Mouse (Mus musculus) regulatory T cell (primary cell): ENCODE measurements at regions not wholly inside any gene's neighbourhood (a gene's known extent, or its start where the extent isn't known, plus 50 kb on each side); places are given as distances from the start of the nearest gene placed in this dataset.
"Not testable (repeated sequence)": the region's sequence is repeated elsewhere in the genome, so short reads cannot be mapped to it uniquely, and the experiment has no call there.

Experiments
- in situ Hi-C: fragments of 300-600 bp; cut with MboI, MseI; formaldehyde crosslinking; loops from one replicate; pipeline ENCODE4 v1.15.1; 2025; ENCODE audit warnings: high pct_unique_total_duplicates

DNA sequence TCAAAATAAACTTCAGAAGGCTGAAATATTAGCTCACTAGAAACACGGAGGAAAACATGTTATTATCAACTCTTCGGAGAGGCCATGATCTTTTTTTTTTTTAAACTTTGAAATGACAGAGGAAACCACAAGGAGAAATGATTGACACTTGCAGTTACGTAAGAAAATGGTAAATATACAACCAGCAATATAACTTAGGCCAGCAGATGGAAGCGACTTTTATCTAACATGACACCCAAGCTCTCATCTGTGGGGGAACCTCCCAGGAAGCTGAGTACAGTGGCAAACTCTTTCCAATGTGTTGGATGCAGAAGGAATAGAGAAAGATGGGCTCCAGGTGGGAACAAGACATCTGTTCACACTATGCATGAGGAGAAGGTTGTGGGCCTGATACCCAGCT lies 104.2 kb downstream of the Gm5426 start:
- in situ Hi-C loops, result loop anchor here (10.0 kb wide), 1 partner anchor 1074 kb away; no protein-coding TSS in a partner anchor

DNA sequence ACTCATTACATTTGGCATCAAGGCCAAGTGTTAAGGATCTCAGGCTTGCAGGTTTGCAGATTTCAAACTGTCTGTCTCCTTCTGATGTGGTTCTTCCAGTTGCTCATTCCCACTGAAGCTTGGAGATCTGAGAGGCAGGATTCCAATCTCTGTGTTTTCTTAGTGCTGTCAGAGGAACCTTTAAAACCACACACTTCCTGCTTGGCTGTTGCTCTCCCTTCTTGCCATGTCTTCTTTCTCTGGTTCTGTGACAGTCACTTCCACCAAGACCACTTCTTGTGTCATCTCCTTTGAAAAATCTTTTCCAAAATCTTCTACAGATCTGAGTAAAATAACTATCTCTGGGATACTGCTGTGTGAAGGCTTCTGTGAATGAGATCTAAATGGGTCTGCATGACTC lies 117.3 kb downstream of the Gm5426 start:
- in situ Hi-C loops, result no loop called here

DNA sequence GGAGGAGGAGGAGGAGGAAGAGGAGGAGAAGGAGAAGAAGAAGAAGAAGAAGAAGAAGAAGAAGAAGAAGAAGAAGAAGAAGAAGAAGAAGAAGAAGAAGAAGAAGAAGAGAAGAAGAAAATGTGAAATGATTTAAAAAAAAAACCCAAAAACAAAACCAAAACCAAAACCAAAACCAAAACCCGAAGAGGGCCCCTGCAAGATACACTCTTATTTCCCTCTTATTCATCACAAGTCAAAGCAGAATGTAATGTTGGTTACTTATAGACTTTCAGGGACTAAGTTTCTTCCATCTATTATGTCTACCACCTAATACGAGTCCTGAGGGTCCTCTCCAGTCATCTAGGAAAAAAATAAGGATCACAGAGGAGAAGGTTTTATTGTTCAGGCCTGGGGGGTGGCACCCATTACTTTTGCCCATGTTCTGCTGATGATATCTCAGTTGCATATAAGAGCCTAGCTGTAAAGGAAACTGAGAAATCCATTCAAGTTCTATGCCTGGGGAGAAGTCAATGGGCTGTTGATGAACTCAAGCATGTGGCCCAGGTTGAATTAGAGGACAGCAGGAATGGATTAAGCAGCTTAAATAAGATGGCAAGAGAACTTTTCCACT lies 118.0 kb downstream of the Gm5426 start:
- in situ Hi-C loops, result no loop called here

- in situ Hi-C loops, result no loop called here
Observed at GRCm38 (mm10) chr10:96257935-96258334, 121.5 kb downstream of the Gm5426 start.

DNA sequence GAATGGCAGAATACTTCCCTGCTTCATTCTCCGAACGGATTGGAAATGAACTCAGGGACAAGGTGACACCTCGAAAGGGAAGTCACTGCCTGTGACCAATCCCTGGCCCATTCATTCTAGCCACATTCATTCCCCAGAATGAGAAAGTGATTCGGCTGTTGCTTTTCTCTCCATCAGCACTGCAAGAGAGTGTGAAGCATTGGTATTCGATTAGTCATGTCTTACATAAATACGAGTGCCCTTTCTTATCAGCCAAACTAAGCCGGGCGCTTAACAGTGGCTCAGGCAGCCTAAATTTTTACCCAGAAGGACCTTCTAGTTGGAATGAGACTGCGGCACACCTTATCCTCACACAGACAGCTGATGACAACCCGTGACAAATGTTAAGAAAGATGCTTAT lies 122.8 kb downstream of the Gm5426 start:
- in situ Hi-C loops, result no loop called here

DNA sequence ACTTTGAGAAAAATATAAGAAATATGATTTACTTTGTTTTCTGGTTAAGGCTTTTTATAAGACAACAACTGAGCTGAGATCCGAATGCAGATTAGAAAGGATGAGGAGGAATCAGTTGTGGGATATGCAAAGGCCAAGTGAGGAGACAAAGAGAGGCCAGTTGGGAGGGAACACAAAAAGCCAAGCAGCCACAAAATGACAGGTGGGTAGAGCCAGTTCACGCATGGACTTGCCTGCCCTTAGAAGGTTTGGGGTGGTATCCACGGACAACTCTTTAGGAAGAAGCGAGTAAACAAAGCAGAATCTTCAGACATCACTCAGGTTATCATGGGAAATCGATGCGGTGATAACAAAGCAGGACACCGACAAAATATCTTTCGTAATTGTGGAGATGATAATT lies 123.2 kb downstream of the Gm5426 start:
- in situ Hi-C loops, result no loop called here

DNA sequence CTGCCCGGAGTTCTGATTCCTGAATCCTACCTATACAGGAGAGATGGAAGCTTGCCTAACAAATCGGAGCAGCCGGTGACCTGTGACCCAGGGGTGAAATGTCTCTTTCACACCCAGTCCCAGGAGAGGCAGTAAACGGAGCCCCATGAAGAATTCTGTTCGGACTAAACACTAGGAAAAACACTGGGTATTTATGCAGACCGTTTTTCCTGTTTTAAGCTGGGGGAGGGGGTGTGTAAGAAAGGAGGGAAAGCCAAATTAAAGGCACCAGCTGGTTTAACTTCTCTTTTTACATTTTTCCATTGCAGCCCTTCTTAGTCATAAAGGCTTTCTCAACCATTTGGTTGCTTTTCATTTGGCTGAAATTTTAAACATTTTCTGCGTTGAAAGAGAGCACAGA lies 127.1 kb downstream of the Gm5426 start:
- in situ Hi-C loops, result no loop called here

DNA sequence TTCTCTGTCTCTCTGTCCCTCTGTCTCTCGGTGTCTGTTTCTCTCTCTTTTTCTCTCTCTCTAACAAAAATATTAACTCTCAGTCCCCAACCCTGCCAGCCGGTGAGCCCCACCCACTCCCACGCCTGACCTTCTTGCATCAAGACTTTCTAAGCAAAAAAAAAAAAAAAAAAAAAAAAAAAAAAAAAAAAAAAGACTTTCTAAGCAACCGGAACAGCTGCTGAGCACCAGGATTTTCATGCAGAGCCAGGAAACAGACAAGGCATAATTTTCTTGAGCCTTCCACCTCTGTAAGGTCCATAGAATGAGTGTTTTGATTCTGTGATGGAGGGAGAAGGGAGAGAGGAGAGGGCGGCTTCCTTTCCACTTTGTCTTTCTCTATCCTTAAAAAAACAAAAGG lies 128.0 kb downstream of the Gm5426 start:
- in situ Hi-C loops, result no loop called here

- in situ Hi-C loops, result no loop called here
Observed at GRCm38 (mm10) chr10:96264866-96265265, 128.5 kb downstream of the Gm5426 start.

GRCm38 (mm10) chr10:96266100-96266735 lies 129.8 kb downstream of the Gm5426 start:
- in situ Hi-C loops, result no loop called here

DNA sequence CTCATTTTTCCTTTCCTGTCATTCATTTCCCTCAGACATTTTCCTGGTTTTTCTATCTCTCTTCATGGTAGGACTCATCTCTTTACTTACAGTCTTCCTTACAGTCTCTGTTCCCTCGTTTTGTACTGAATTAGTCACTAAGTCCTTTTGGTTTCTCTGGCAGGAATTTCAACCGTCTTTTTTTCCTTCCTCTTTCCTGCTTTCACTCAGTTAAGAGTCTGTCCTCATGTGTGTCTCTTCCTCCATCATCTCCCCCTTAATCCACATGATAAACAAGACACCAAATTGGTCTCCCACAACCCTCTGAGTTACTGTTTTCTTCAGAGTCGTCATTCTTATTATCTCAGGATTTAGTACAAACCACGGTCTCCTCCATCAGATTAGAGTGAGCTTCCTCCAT lies 131.2 kb downstream of the Gm5426 start:
- in situ Hi-C loops, result no loop called here

DNA sequence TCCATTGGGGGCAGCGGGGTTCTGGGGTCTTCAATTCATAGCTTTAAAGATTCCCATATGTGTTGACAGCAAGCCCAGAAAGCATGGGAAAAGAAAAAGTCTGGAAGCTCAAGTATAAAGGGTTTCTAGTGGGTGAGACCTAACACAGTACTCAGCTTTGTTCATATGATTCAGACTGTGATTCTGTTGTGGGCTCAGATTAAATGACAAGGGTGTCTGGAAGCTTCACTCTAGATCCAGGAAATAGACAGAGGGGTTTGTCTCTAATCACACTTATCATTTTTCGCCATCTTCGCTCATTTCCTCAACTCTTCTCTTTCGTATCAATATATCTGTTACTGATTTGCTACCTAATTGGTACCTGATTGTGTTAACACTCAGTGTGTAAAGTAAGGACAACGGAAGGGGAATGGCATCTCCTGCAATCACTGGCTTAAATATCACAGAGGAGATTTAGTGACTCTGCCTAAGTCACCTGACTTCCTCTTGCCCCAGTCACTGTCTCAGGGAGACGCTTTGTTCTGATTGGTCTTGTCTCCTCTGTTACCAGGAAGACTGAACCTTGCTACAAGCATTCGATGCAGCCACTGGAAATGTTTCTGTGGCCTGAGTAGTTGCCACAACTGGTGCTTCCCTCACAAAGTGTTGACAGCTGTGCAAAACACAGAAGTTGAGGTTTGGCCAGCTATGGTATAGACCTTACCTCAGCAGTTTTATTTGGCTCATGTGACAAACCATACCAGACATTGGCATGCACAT lies 137.4 kb downstream of the Gm5426 start:
- in situ Hi-C loops, result loop anchor here (5.0 kb wide), 1 partner anchor 56 kb away; no protein-coding TSS in a partner anchor

DNA sequence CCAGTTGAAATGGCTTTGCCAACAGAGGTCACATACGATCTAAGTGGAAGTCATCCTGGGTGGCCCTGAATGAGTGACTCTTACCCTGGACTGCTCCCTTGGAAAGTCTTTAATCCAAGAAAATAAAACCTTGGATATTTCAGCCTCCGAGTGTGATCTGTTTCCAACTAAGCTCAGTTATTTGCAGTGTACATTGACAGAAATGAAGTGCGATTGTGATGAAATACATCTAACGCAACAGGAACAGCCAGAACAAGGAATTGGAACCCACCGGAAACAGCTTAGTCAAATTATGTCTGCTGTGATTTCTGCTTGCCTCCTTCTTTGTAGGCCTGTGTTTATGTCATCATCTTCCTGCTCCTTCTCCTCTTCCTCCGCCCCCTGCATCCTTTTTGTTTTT lies 143.7 kb downstream of the Gm5426 start:
- in situ Hi-C loops, result no loop called here

DNA sequence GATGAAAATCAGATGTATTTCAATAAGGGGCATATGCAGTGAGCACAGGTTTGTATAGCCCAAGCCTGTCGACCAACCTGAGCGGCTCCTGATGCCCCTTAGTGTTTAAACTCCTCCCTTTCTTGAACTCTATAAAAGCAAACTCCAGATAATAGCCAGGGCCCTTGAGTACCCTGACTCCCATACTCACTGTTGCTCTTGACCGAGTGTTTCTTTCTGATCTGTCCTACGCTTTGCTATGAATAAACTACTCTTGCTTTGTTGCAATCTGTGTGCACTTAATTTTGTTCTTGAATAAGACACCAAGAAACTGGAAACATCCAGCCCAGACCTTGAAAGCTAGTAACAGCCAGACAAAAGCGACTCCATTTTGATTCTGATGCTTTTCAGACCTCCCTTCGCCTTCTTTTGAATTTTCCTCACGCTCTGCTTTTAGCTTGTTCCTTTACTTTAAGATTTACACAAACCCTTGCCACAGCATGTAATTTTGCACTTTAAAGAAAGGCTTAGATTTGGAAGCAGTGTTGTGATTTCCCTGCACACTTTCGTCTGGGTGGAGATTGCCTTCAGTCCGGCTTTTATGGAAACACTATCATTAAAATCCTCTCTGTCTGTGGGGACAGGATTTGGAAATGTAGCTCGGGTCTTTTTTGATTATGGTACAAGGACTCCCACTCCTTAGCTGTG lies 149.1 kb downstream of the Gm5426 start:
- in situ Hi-C loops, result no loop called here

- in situ Hi-C loops, result no loop called here
Observed at GRCm38 (mm10) chr10:96286094-96286485, 149.7 kb downstream of the Gm5426 start.

DNA sequence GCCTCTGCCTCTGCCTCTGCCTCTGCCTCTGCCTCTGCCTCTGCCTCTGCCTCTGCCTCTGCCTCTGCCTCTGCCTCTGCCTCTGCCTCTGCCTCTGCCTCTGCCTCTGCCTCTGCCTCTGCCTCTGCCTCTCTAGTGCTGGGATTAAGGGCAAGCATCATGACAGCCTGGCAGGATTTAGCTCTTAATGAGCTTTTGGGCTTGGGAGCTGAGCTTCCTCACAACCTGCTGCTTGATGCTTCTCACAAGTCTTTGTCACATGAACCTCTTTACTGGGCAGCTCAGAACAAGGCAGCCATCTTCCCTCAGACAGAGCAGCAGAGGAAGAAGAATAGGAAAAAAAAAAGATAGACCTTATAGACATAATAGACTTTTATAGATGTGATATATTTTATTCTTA lies 152.6 kb downstream of the Gm5426 start:
- in situ Hi-C loops, result not testable (repeated sequence)

- in situ Hi-C loops, result no loop called here
Observed at GRCm38 (mm10) chr10:96293622-96294021, 157.2 kb downstream of the Gm5426 start.

DNA sequence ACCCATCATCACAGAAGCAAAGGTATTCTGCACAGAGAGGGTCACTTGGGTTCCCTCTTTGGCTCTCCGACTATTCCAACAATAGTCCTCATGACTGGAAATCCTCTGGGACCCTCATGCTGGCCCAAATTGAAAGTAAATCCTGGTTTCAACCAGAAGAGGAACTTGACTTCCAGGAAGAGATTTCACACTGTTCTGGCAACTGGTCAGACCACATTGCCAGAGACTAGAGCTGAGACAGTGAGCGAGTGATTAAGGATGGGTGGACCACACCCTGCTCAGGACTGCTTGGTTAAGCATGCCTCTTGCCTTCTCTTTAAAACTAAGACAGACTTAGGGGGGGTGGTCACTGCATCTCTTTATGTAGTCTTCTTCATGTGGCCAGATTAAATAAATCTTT lies 158.3 kb downstream of the Gm5426 start:
- in situ Hi-C loops, result no loop called here

- in situ Hi-C loops, result no loop called here
Observed at GRCm38 (mm10) chr10:96297658-96298057, 161.3 kb downstream of the Gm5426 start.

DNA sequence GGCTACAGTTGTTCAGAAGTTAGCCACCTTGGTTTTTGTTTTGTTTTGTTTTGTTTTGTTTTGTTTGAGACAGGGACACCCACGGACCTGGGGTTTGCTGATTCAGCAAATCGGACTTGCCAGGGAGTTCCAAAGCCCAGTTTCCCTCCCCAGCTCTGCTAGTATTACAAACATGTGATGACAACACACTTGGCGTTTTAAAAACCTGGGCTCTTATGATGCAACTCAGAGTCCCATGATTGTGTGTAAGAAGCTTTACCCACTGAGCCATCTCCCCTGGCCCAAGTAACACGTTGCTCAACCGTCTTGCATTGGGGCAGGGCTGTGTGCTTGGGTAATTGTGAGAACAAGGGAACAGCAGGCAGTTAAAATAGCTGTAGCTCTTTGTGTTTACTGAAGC lies 162.2 kb downstream of the Gm5426 start:
- in situ Hi-C loops, result no loop called here

GRCm38 (mm10) chr10:96305701-96306100 lies 169.3 kb downstream of the Gm5426 start:
- in situ Hi-C loops, result no loop called here

- in situ Hi-C loops, result no loop called here
Observed at GRCm38 (mm10) chr10:96308713-96309445, 172.5 kb downstream of the Gm5426 start.
